Mouse (Mus musculus): ENCODE measurements around the gene Gas2l3.

GRCm38 (mm10) chr10:89435920-89436319 lies 7.8 kb downstream of the Gas2l3 start:
- no peak for TF ChIP-seq CTCF (IDR thresholded peaks at IDR 0.05)
- no peak for TF ChIP-seq POLR2A (IDR thresholded peaks at IDR 0.05; ENCODE audit: insufficient read depth, low read depth, low read length)
- no peak for TF ChIP-seq EP300 (IDR thresholded peaks at IDR 0.05; ENCODE audit: insufficient read depth, low read depth, low read length)

Measured in heart, adult 2 months (tissue).